Mouse (Mus musculus): ENCODE data around the gene Trcg1. TPM values are rescaled to one million over a fixed set of nuclear protein-coding genes. Genes with fewer than 3 reads are reported as not detected.

The Trcg1 gene
- polyA plus RNA-seq, 1 experiment from 2014 or later, result not detected

Other genes starting within 250 kb of the Trcg1 start
- 24.7 and 26.9 TPM in 2 replicates for gene Ptpn9, start 241.6 kb upstream of the Trcg1 start, polyA plus RNA-seq (2015; fragmentation: Nextera tagmentation; extraction: Ambion mirVana)
- 28.2 and 29.5 TPM in 2 replicates for gene Sin3a, start 164.5 kb upstream of the Trcg1 start, polyA plus RNA-seq (2015; fragmentation: Nextera tagmentation; extraction: Ambion mirVana)
- 66.4 and 95.4 TPM in 2 replicates for gene Man2c1, start 105.9 kb upstream of the Trcg1 start, polyA plus RNA-seq (2015; fragmentation: Nextera tagmentation; extraction: Ambion mirVana)
- 7.5 and 10.6 TPM in 2 replicates for gene Neil1, start 88.3 kb upstream of the Trcg1 start, polyA plus RNA-seq (2015; fragmentation: Nextera tagmentation; extraction: Ambion mirVana)
- 185 and 213 TPM in 2 replicates for gene Commd4, start 78.2 kb upstream of the Trcg1 start, polyA plus RNA-seq (2015; fragmentation: Nextera tagmentation; extraction: Ambion mirVana)
- 4.7 and 5.6 TPM in 2 replicates for gene 1700017B05Rik, start 26.1 kb downstream of the Trcg1 start, polyA plus RNA-seq (2015; fragmentation: Nextera tagmentation; extraction: Ambion mirVana)
- gene Ppcdc, start 203.6 kb downstream of the Trcg1 start, polyA plus RNA-seq (2015; fragmentation: Nextera tagmentation; extraction: Ambion mirVana), result 24.0 and 26.9 TPM in 2 replicates
- 116 and 135 TPM in 2 replicates for gene Scamp5, start 231.5 kb downstream of the Trcg1 start, polyA plus RNA-seq (2015; fragmentation: Nextera tagmentation; extraction: Ambion mirVana)